Mouse (Mus musculus) urinary bladder, postnatal 10 days (tissue): ENCODE results near the gene Tab1.

Source experiments
- DNase-seq: peaks from one replicate; pipeline ENCODE4 v3.0.0; 2022; ENCODE audit warnings: low spot score

Gene Tab1

DNA sequence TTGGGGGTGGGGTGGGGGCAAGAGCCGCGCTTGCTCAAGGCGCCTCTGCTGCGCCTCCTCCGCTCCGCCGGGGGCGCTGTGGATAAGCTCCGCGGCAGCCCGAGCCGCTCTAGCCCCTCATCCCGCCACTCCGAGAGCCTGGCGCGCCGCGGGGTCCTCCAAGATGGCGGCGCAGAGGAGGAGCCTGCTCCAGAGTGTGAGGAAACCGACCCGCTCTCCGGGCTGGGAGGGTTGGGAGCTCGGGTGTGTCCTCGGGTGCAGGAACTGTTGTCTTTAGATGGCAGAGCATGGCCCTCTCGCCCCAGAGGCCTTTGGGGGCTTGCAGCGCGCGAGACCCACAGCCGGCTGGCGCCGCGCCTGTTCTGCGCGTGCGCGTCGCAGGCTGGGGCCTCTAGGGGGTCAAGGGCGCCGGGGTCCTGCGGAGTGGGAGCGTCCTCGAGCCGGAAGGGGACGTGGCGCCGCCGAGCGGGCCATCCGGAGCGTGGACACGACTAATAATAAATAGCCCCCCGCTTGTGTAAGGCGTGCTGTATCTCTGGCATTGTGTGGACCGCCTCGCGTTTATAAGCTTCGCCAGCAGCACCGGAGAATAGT is at the start of gene Tab1:
Gene Tab1 (plus strand): TSS at position 135 of the 594 bp plus-strand sequence.
- peak; percentile 65 for DNase-seq

DNA sequence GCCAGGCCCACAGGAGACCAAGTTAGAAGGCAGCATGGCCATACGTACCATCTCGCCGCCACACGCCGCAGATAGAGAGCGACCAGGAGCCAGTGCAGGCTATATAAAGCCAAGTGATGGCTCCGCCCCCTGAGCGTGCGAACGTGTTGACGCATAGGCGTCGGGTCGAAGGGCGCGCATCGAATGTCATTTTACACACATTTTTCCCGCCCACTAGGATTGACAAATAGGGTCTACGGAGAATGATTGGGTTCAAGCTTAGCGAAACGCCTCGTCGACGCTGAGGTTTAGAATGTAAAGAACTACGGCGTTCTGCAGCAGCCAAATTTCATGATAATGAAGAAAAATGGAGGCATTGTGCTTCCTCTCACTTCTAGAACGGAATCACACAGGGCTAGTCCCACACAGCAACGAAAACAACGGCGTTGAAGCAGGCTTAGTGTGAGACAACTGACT is 49.6 kb upstream of the Tab1 start:
- peak; percentile 96 for DNase-seq

DNA sequence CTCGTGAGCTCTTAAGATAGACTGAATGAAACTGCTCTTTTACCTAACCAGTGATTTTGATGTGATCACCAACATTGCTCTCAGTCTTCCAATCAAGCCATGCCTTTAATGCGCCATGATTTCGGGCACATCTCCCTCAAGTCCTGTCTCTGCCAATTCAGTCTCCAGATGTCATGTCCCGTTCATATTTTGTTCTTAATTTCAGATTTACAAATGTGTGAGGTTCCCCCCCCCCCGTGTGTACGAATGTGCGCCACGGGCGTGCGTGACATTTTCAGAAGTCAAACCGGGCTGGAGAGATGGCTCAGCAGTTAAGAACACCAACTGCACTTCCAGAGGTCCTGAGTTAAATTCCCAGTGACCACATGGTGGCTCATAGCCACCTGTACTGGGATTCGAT is 49.2 kb upstream of the Tab1 start:
- DNase-seq: no peak

DNA sequence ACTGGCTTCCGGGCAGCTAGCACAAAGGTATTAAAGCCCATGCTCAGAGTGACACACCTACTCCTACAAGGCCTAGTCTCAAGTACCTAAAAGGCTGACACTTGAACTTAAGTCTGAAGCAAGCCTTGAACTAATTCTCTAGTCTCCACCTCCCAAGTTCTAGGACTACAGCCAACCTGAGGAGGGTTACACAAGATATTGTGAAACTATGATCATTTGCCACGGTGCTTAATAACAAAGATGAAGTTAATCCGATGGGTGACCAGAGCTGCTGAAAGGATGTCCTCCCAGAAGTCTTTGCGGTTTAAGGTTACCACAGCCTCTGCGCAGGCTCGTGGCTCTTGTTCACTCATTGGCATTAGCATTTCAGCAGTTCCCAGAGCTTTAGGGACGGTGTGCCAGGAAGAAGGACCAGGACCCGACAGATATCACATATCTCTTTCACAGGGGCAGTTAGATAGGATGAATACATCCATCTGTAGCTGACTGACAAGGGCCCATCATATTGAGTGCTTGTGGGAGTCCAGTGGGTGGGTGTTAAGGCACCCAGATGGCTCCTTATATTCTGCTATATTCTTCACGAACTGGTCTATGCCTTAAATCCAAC is 45.4 kb upstream of the Tab1 start:
- DNase-seq: no peak

DNA sequence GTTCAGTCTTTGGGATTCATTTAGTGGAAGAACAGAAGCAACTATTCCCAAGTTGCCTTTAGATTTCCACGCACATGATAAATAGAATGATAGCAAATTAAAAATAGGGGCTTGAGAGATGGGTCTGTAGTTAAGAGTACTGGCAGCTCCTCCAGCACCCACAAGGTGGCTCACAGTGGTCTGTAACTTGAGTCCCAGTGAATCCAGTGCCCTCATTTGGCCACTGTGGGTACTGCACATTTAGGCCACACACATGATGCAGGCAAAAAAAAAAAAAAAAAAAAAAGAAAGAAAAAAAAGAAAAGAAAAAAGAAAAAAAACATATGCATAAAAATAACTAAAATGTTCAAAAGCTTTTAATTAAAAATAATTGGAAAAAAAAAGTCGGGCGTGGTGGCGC is 44.3 kb upstream of the Tab1 start:
- peak; percentile 53 for DNase-seq

DNA sequence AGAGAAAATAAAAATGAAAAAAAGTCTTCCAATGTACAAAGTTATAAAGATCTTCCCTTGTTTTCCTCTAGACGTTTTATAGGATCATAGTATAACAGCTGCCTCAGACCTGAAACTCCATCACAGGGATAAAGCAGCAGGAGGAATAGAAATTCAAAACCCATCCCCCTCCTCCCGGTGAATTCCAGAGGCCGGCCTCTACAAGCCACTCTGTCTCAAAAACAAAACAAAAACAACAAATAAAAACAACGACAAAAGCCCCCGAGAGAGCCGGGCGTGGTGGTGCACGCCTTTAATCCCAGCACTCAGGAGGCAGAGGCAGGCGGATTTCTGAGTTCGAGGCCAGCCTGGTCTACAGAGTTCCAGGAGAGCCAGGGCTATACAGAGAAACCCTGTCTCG is 42.8 kb upstream of the Tab1 start:
- DNase-seq: no peak

DNA sequence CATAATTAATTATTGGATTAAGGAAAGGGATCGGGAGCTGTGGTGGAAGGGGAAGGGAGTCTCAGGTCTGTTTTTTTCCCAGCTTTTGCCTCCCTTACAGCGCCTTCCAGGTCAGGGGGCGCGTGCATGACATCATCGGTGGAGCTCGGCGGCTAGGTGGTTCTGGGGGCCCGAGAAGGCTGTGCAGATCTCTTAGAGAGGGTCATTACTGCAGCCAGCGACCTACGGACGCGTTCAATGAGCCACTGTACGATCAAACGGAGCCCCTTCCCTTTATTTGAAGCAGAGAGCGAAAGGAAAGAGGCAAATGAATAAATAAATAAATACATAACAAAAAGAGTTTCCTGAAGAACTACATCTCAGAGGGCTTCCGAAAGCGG is 42.2 kb upstream of the Tab1 start:
- no peak for DNase-seq

DNA sequence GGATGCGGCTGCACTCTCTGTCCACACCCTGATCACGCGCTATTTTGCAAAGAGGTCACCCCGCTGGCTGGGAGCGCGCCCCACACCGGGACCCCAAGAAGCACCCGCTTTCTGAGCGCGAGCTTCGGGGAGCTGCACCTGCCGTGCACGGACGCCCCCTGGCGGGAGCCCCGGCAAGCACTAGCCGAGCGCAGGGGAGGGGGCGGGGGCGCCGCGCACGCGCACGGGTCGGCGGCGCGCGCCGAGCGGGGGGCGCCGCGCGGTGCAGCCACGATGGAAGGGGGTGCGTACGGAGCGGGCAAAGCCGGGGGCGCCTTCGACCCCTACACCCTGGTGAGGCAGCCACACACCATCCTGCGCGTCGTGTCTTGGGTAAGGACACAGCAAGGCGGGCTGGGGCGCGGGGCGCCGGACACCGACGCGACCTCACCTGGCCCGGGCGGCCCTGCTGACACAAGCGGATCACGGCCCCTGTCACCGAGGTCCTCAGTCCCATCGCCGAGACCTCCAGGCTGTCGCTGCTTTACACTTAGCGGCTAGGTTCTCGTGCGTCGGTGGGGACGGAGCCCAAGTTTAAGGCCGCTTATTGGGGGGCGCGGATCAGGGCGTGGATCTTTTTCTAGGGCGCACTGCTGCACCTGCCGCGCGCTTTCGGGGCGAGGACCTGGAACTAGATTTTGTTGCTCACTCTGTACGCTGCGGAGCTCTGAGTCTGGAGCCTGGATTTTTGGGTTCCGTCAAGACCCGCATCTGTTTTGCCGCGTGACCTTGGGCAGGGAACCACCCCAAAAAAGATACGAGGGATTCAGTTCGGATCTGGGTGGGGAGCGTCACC is 41.6 kb upstream of the Tab1 start, which contains the start of the genes Syngr1 and Rpl3:
Gene Syngr1 (plus strand): TSS at position 214 of the 835 bp plus-strand sequence.
Gene Rpl3 (minus strand): TSS at position 748 of the 835 bp plus-strand sequence.
- DNase-seq: no peak

DNA sequence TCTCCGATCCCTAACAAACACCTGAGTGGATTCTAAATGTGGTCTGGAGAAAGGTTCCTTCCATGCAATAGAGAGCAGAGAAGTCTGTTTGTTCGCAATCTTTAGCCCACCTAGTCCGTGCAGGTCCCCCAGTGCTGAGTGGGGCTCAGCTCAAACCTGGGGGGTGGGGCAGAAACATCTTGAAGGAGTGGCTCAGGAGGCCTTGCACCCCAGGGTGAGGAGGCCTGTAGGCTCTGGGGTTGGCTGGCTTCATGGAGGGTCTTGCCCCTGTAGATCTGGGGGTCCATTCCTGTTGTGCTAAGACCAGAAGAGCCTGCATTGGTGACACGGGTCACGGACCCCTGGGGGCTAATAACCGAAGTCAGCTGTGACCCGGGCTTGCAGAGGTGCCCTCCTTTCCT is 40.9 kb upstream of the Tab1 start:
- DNase-seq: no peak

DNA sequence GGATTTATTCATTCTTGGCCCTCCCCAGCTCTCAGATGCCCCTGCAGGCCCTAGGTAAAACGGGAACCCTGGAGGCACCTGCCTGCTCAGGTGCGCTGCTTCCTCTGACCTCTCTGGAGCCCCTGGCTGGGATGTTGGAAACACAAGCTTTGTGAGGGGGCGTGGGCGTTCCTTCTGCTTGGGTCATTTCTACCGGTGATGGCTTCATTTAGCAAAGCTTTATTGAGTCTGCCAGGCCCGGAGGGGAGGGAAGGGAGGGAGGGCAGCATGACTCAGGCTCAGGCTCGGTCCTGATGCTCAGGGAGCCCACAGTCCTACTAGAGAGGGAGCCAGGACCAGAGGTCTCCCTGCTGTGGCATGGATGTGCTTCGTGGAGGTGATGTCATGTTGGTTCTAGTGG is 40.3 kb upstream of the Tab1 start:
- no peak for DNase-seq

DNA sequence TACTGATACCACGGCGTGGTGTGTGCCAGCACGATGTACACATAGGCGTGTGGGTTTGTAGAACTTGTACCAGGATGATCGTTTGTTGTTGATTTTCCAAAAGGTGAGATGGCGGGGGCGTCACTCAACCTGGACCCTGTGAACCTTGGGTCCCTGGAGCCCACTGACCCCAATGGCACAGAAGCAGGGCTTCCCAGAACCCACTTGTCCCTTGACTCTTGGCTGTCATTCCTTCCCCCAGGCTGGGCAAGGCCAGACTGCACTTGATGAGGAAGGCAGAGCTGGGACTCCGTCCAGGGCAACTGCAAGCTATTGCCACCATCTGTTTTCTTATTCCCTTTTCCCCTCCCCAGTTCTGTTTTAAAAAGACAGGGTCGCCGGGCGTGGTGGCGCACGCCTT is 38.7 kb upstream of the Tab1 start:
- DNase-seq: no peak

DNA sequence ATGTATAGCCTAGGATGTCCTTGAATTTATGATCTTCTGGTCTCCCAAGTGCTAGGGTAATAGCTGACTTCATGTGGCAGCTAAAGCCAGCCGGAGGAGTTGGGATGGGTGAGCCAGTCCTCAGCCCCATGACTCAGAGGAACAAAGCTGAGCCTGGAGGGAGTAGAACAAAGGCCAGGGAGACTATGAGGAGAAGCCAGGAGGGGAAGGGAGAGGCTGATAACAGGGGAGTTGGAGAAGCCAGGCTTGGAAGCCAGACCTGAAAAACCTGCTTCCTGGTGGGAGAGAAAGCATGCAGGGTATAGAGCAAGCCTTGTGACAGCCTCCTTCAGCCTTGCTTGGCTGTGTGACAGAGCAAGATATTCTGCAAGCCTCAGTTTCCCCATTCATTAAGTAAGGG is 37.3 kb upstream of the Tab1 start:
- no peak for DNase-seq

DNA sequence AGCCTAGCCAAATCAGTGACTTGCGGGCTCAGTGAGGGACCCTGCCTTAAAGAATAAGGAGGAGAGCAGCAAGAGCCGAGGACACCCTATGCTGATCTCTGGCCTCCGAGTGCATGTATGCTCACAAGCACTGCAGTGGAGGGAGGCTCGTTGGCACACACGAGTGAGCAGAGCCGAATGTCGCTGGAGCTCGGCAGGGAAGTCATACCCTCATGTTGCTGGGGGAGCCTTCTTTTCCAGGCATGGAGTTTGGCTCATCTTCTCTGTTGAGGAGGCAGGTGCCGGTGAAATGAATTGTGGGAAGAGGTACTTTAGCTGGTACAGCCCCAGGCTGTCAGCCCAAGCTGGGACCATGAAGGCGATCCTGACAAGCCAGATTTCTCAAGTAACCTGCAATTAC is 36.5 kb upstream of the Tab1 start:
- DNase-seq: no peak

DNA sequence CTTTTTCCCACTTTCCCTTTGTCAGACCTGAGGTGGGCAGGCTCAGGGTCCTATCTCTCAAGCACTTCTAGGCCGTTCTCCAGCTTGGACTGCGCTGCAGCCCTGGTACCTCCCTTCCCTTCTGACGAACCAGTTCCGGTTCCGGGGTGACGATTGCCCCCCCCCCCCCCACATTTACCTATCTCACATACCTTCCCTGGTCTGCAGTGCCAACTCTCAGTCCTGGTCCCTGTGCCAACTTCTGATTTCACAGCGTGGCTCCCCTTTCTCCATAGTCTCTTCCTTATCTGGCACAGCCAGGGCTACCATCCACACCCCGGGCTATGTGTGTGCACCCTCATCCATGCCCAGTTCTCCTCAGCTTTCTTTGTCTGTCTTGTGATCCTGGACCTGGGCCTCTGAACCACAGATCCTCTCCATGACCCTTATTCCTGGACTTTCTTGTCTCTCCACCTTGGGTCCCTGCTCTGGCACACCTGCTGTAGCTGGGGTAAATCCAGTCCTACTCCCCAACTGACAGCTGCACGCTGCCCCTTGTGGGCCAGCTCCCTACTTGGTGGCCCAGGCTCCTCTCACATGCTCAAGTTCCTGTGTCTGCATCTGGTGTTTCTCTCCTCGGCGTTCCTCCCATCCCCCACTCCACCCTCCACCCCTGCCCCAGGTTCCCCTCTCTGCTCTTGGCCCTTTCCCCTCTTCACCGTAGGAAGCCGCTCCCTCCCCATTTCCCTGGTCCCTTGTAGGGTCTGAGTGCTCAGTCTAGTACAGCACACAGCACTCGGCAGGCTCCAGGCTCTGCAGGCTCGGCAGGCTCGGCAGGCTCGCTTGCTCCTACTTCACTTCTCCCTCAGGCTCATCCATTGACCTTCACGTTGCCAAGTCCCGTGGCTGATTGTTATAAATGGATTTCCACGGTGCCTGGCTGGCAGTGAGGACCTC is 35.7 kb upstream of the Tab1 start:
- no peak for DNase-seq

DNA sequence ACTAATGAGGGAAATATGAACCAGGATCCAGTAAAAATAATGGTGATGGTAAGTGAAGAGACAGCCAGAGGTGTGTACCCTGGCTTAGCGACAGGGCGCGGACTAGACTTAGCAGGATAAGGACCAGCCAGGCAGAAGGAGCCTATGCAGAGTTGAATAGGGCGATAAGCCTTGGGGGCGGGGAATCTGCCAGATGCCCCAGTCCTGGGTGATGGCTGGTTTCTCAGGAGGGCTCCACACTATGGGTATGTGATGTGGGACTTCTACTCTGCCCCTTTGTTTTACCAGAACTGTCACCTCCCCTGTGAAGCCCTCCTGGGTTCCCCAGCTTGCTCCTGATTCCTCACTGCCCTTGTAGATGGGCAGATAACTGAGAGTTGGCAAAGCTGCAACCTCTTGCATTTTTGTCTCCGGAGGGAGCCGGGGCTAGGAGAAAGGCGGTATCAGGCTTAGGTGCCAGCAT is 34.9 kb upstream of the Tab1 start:
- DNase-seq: no peak

DNA sequence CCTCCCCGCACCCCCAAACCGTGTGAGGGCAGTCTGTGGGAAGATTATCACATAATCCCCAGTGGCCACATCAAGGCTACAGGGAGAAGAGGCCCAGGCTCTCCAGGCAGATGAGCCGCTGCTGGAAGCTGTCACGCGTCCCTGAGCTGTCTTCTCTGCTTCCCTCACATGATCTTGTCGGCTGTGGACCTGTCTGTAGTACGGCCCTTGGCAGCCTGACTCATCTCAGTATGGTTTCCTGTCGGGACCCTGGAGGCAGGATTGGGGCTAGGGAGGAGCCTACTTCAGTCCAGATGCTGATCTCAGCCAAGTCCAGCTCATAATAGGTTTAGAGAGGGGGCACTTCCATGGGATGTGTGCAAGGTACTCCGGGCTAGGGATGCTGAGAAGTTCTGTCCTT is 34.1 kb upstream of the Tab1 start:
- DNase-seq: no peak

DNA sequence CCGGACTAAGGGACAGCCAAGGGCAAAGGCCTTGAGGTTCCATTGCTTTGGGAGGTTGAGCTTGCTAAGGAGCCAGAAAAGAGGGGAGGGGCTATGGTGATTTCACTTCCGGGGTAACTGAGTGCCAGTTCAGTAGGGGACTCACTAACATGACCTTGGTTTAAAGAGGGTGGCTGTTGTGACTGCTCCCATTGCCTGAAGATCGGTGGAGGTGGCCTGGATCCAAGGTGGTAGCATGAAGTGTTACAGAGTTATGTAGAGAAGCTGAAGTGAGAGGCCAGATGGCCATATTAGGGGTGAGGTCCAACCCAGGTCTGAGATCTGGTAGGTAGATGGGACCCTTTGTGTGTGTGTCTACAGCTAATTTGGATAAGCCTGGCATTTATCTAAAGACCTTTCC is 33.5 kb upstream of the Tab1 start:
- no peak for DNase-seq

DNA sequence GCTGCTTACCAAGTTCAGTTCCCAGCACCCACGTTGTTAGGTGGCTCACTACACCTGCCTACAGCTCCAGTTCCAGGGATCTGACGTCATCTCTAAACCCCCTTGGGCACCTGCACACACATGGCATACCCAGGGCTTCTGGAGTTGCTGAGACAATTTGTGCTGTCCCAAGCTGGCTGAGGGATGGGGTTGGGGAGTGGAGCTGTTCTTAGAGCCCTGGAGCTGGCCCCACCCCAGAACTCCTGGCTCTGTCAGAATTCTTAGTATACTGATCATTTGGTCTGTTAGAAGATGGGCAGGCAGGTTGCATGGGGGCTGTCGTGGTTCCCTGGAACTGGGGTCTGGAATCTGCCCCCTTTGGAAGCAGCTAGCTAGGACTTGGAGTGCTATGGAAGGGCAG is 32.7 kb upstream of the Tab1 start:
- DNase-seq: no peak

DNA sequence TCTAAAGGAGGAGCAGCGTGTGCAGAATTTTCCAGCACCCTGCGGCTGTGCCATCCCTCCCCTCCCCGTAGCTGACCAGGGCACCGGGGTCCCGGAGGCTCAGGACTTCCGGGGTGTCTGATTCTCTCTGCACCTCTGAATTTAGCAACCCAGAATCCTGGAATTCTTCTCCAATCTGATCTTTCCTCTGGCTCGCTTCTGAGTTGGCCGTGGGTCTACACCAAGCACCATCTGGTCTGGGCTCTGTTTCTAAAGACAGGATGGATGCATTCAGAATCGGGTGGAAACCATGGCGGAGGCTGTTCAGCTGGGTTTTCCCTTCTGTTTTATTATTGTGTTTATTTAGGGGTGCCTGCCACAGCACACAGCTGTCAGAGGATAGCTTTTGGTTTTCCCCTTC is 32.1 kb upstream of the Tab1 start:
- no peak for DNase-seq

DNA sequence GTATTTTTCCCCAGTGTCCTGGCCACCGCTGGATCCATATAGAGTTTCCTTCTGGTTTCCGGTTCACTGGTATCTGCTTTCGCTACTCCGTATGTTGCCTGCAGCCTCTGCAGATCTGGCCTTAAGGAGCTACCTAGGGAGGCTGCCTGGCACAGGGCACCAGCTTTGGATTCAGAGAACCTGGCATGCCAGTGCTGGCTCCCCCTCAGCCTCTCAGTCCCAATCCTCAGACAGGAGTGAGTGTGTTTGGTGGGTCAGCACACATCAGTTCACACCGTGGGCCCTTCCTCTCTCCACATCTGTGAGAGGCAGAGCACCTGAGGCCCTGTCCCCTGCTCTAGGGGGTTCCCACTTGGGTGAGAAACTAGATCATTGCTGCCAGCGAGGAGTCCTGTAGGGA is 31.4 kb upstream of the Tab1 start:
- no peak for DNase-seq

DNA sequence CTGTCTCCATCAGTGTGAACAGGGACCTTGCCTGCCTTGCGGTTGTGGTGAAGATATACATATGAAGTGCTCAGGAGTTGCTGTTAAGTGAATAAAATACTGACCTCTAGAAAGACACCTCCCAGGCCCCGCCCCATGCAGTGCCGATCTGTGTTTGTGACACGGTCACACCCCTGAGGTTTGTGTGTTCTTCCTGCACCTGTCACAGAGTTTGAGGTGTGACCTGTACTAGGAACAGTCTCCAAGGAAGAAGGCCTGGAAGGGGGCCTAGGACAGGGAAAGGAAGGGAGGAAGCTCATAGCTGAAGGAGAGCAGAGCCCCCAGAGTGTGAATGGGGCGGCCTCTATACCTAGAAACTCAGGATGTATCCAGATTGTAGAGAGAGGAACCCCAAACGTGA is 30.4 kb upstream of the Tab1 start:
- no peak for DNase-seq
